Comparison of ENCODE assay signal across 8 mouse cellular contexts in the genomic region with DNA sequence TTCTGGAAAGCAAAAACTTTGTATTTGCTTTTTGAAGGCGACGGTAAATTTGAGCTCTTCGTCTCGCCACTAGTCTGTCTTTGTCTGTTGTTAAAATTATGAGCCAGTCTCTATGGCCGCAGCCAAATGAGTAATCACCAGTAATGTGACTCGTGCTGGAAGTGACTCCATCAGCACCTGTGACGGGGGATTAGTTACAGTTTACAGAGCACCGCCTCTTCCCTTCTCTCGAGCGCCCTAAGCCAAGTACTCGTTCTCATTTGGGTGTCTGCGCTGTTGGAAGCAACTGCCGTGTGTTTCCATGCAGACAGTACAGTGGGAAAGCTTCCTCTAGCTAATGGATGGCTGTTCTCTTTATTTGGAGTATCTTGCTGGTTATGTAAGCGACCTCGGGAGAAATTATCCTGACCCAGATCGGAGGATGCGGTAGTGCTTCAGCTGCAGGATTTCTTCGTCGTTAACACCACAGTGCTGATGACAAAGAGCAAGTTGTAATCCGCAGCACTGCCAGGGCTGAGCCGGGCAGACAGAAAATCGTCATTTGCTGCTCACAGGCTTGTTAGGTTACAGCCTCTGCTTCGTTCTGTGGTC.
DNase-seq lines count a peak whose midpoint lies in the region; ATAC-seq lines count a peak whose summit lies in the region.

No protein-coding gene starts in this region.

- no peaks in the 10 kb centered on the region for H3K27me3 ChIP-seq in hindbrain, embryonic 11.5 days (ENCODE audit: control insufficient read depth, insufficient read depth, low read length)

- H3K4me3 ChIP-seq in hindbrain, embryonic 11.5 days (ENCODE audit: low read depth, low read length) = peak overlapping the region; percentile 43

- peak overlapping the region; percentile 74 for H3K9ac ChIP-seq in hindbrain, embryonic 11.5 days (ENCODE audit: low read depth, low read length)

- 1% methylated on average over 23 of the region's 23 CpGs for WGBS in hindbrain, embryonic 11.5 days

- no peaks in the 10 kb centered on the region for H3K9me3 ChIP-seq in hindbrain, embryonic 11.5 days (ENCODE audit: control insufficient read depth, low read length)

- peak overlapping the region; percentile 60 for H3K4me2 ChIP-seq in hindbrain, embryonic 11.5 days (replicated peaks; ENCODE audit: low read depth, low read length)

- peak; percentile 92 for DNase-seq in MN1 (ENCODE audit: low spot score)
- DNase-seq in cerebellum, adult 9-11 months = peak; percentile 87
- peak; percentile 80 for DNase-seq in frontal cortex, adult 2 months (ENCODE audit: extremely low spot score in 1 of 2, low spot score in 1 of 2)
- DNase-seq in hindbrain, embryonic 11.5 days (ENCODE audit: low spot score) = peak; percentile 77
- peak; percentile 70 to 74 for DNase-seq in layer of hippocampus, postnatal 10 days (ENCODE audit: low spot score in 2 of 2)
- peak; percentile 80 for DNase-seq in lung, postnatal 10 days
- DNase-seq in ovary, postnatal 36 days (ENCODE audit: low spot score) = peak; percentile 63
- peak; percentile 78 for DNase-seq in thymus, postnatal 25 days

- no peaks in the 10 kb centered on the region for H3K4me1 ChIP-seq in hindbrain, embryonic 11.5 days (replicated peaks; ENCODE audit: control insufficient read depth, insufficient read depth, low read length)

- H3K36me3 ChIP-seq in hindbrain, embryonic 11.5 days (ENCODE audit: control insufficient read depth, insufficient read depth, low read length) = no peaks in the 10 kb centered on the region

- H3K27ac ChIP-seq in hindbrain, embryonic 11.5 days (ENCODE audit: low read depth, low read length) = peak overlapping the region; percentile 88

- peak; percentile 88 for ATAC-seq in hindbrain, embryonic 11.5 days (ENCODE audit: low FRiP score)

Comparison
In these comparisons a context has a peak if more than half of its experiments do, and no peak if none do; other contexts are left out.
1. Peak in every context shown above with its lines: DNase-seq, ATAC-seq, H3K4me3 ChIP-seq and H3K27ac ChIP-seq.